Mouse (Mus musculus): ENCODE data around the gene Supt5. TPM values are rescaled to one million over a fixed set of nuclear protein-coding genes. Genes with fewer than 3 reads are reported as not detected.

Supt5 gene
- polyA plus RNA-seq, 1 experiment from 2014 or later, result 91.8 TPM

DNA sequence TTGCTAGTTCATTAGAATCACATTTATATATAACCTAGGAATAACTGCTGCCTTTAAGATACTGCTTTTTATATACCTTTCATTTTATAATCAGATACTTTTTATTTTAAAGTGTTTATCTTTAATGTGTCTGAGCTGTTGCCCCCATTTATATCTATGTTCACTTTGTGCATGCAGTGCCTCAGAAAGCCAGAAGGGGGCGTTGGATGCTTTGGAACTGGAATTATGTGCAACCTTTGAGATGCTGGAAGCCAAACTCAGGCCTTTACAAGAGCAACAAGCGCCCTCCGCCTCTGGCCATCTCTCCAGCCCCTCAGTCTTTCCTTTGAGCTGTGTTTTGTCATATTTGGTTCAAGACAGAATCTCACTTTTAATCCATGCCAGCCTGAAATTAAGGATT is 66.8 kb downstream of the Supt5 start:
- no peak overlapping the region for H3K4me2 ChIP-seq (ENCODE audit: low read depth, low read length)
- no peak overlapping the region for H3K27ac ChIP-seq (ENCODE audit: low read length)
- no peaks in the 10 kb centered on the region for H3K27me3 ChIP-seq (ENCODE audit: control insufficient read depth, insufficient read depth, low read depth, low read length)
- no peaks in the 10 kb centered on the region for H3K9me3 ChIP-seq (ENCODE audit: control insufficient read depth, low read length)
- no peak for ATAC-seq (ENCODE audit: low read depth)
- H3K4me3 ChIP-seq (ENCODE audit: low read length), result no peak overlapping the region
- WGBS, result 70% methylated on average over 3 of the region's 3 CpGs
- H3K9ac ChIP-seq (ENCODE audit: low read length), result no peak overlapping the region
- 0 out of 2 replicates have a peak, but pooled peaks cover 2% of the 10 kb centered on the region for H3K36me3 ChIP-seq (ENCODE audit: control insufficient read depth, insufficient read depth, low read length)
- peaks cover 10% of the 10 kb centered on the region for H3K4me1 ChIP-seq (replicated peaks; ENCODE audit: control insufficient read depth, insufficient read depth, low read length)

- Histone ChIP-seq H3K27ac (ENCODE audit: low read length) (no peak overlapping the region), H3K9me3 (ENCODE audit: control insufficient read depth, low read length) (no peaks in the 10 kb centered on the region), H3K27me3 (ENCODE audit: control insufficient read depth, insufficient read depth, low read depth, low read length) (no peaks in the 10 kb centered on the region), H3K4me2 (ENCODE audit: low read depth, low read length) (peak overlapping the region; percentile 81; the same call in 1 of the 2 replicates), H3K4me1 (replicated peaks; ENCODE audit: control insufficient read depth, insufficient read depth, low read length) (peaks cover 10% of the 10 kb centered on the region), H3K4me3 (ENCODE audit: low read length) (no peak overlapping the region), H3K36me3 (ENCODE audit: control insufficient read depth, insufficient read depth, low read length) (0 out of 2 replicates have a peak, but pooled peaks cover 2% of the 10 kb centered on the region), H3K9ac (ENCODE audit: low read length) (no peak overlapping the region)
- WGBS, result 91% methylated on average over 12 of the region's 12 CpGs
- ATAC-seq (ENCODE audit: low read depth), result no peak
These were observed 69.2 kb downstream of the Supt5 start for GRCm38 (mm10) chr7:28269355-28269754.

DNA sequence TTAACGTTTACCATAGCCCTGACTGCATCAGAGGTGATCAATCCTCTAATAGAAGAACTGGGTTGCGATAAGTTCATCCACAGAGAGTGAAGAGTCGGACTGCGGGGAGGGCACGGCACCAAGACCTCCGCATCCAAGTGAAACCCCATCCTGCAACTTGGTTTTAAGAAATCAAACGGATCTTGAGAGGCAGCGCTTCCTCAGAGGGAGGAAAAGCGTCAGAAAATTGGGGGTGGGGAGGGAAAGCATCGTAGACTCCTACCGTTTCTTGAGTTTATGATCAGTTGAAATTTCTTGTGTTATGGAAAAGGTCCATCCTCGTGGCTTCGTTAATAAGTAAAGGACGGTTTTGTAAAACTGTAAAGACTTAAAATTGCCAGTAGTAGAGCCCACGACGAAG is 70.0 kb downstream of the Supt5 start:
- Histone ChIP-seq H3K27me3 (ENCODE audit: control insufficient read depth, insufficient read depth, low read depth, low read length) (no peaks in the 10 kb centered on the region), H3K4me1 (replicated peaks; ENCODE audit: control insufficient read depth, insufficient read depth, low read length) (peaks cover 10% of the 10 kb centered on the region), H3K9ac (ENCODE audit: low read length) (peak overlapping the region; percentile 98), H3K4me3 (ENCODE audit: low read length) (peak overlapping the region; percentile 86), H3K9me3 (ENCODE audit: control insufficient read depth, low read length) (no peaks in the 10 kb centered on the region), H3K4me2 (ENCODE audit: low read depth, low read length) (peak overlapping the region; percentile 81), H3K36me3 (ENCODE audit: control insufficient read depth, insufficient read depth, low read length) (0 out of 2 replicates have a peak, but pooled peaks cover 2% of the 10 kb centered on the region), H3K27ac (ENCODE audit: low read length) (peak overlapping the region; percentile 68)
- 16% methylated on average over 16 of the region's 16 CpGs for WGBS
- no peak for ATAC-seq (ENCODE audit: low read depth)

DNA sequence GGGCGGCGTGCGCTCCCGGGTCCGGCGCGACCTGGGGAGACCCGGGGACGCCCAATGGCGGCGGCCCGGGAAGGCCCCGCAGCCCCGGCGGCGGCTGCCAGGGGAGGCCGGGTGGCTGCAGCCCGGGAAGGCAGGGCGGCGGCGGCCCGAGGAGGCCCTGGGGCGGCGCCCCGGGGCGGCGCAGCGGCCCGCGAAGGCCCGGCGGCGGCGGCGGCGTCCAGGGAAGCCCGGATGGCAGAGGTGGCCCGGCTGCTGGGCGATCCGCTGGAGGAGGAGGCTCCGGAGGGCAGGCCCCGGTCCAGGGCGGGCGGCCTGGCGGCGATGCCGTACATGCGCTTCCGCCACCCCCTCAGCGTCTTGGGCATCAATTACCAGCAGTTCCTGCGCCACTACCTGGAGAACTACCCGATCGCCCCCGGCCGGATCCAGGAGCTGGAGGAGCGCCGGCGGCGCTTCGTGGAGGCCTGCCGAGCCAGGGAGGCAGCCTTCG is 70.5 kb downstream of the Supt5 start:
- no peaks in the 10 kb centered on the region for H3K27me3 ChIP-seq (ENCODE audit: control insufficient read depth, insufficient read depth, low read depth, low read length)
- peaks cover 10% of the 10 kb centered on the region for H3K4me1 ChIP-seq (replicated peaks; ENCODE audit: control insufficient read depth, insufficient read depth, low read length)
- peak overlapping the region; percentile 86 for H3K4me3 ChIP-seq (ENCODE audit: low read length)
- H3K4me2 ChIP-seq (ENCODE audit: low read depth, low read length), result peak overlapping the region; percentile 81
- H3K9me3 ChIP-seq (ENCODE audit: control insufficient read depth, low read length), result no peaks in the 10 kb centered on the region
- under 1% methylated on average over 46 of the region's 62 CpGs for WGBS
- peak overlapping the region; percentile 98 for H3K9ac ChIP-seq (ENCODE audit: low read length)
- H3K27ac ChIP-seq (ENCODE audit: low read length), result peak overlapping the region; percentile 68
- peak; percentile 76 for ATAC-seq (ENCODE audit: low read depth)
- 0 out of 2 replicates have a peak, but pooled peaks cover 2% of the 10 kb centered on the region for H3K36me3 ChIP-seq (ENCODE audit: control insufficient read depth, insufficient read depth, low read length)

DNA sequence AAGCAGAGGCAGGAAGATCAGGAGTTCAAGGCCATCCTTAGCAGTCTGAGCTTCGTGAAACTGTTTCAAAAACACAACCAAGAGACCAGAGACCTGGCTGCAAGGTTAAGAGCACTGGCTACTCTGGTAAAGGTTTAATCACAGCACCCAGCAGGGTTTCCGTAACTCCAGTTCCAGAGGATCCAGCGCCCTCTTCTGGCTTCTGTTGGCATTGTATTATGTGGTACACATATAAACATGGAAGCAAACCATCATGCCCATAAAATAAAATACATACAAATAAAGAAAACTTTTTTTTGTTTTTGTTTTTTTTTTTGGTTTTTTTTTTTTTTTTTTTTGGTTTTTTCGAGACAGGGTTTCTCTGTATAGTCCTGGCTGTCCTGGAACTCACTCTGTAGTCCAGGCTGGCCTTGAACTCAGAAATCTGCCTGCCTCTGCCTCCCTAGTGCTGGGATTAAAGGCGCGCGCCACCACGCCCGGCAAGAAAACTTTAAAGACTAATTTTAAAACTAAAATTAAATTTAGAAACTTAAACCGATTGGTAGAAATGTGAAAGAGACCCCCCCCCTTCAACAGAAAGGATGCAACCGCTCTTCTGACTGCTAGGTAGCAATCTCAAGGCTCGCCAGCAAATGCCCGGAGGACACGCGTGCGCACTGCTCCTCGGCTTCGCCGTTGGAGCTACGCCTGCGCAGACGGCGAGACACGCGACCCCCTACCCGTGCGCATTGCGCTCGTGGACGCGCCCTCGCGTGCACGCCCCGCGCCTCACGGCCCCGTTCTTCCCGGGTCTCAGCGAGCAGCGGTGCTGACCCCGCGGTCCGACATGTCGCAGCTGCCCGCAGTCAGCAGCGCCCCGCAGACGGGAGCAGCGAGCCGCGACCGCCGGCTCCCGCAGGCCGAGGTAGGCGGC is 71.2 kb downstream of the Supt5 start, which contains the start of gene Eid2:
Eid2 (plus strand) TSS at position 753 of the 913 bp plus-strand sequence.
- H3K27ac ChIP-seq (ENCODE audit: low read length), result peak within 1 kb of the TSS; percentile 68

DNA sequence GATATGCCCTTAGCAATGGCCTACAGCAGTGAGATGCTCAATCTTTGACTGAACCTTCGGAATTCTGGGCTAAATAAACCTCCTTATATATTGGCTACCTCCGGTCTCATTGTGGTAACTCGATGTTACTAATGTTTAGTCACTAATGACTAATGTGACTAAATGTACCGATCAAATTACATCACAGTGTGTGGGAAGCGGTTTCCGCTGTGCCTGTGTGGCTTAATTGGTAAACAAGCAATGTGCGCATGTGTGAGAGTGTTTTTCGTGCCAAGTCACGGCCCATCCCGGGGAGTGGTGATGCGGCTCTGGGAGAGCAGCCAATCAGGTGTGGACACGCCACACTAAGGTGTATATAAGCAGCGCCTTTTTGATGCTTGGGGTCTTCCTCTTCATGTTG is 73.2 kb downstream of the Supt5 start:
- 88% methylated on average over 13 of the region's 13 CpGs for WGBS
- Histone ChIP-seq H3K9ac (ENCODE audit: low read length) (no peak overlapping the region), H3K4me1 (replicated peaks; ENCODE audit: control insufficient read depth, insufficient read depth, low read length) (peaks cover 10% of the 10 kb centered on the region), H3K9me3 (ENCODE audit: control insufficient read depth, low read length) (no peaks in the 10 kb centered on the region), H3K4me2 (ENCODE audit: low read depth, low read length) (no peak overlapping the region), H3K27ac (ENCODE audit: low read length) (no peak overlapping the region), H3K36me3 (ENCODE audit: control insufficient read depth, insufficient read depth, low read length) (no peaks in the 10 kb centered on the region), H3K27me3 (ENCODE audit: control insufficient read depth, insufficient read depth, low read depth, low read length) (no peaks in the 10 kb centered on the region), H3K4me3 (ENCODE audit: low read length) (no peak overlapping the region)
- ATAC-seq (ENCODE audit: low read depth), result no peak

More for the DNA sequence above, 71.2 kb downstream of the Supt5 start, which contains the start of gene Eid2:
- H3K4me3 ChIP-seq (ENCODE audit: low read length), result peak within 1 kb of the TSS; percentile 86
- peak within 1 kb of the TSS; percentile 81 for H3K4me2 ChIP-seq (ENCODE audit: low read depth, low read length)
- ATAC-seq (ENCODE audit: low read depth), result peak; percentile 93
- peak within 1 kb of the TSS; percentile 98 for H3K9ac ChIP-seq (ENCODE audit: low read length)
- H3K36me3 ChIP-seq (ENCODE audit: control insufficient read depth, insufficient read depth, low read length), result 0 out of 2 replicates have a peak, but pooled peaks cover 2% of the 10 kb centered on the region
- WGBS, result 6% methylated on average over 56 of the region's 57 CpGs
- H3K4me1 ChIP-seq (replicated peaks; ENCODE audit: control insufficient read depth, insufficient read depth, low read length), result peaks cover 10% of the 10 kb centered on the region
- no peaks in the 10 kb centered on the region for H3K27me3 ChIP-seq (ENCODE audit: control insufficient read depth, insufficient read depth, low read depth, low read length)
- no peaks in the 10 kb centered on the region for H3K9me3 ChIP-seq (ENCODE audit: control insufficient read depth, low read length)

Other genes starting within 250 kb of the Supt5 start
- gene 9530053A07Rik, start 209.3 kb downstream of the Supt5 start, polyA plus RNA-seq (2015; fragmentation: Nextera tagmentation; extraction: Ambion mirVana), result 0.06 TPM in 1 of 2 replicates, not detected in the other
- 69.3 and 84.5 TPM in 2 replicates for gene Fbl, start 169.0 kb downstream of the Supt5 start, polyA plus RNA-seq (2015; fragmentation: Nextera tagmentation; extraction: Ambion mirVana)
- gene Dyrk1b, start 159.3 kb downstream of the Supt5 start, polyA plus RNA-seq (2015; fragmentation: Nextera tagmentation; extraction: Ambion mirVana), result 12.3 TPM in 2 replicates
- 1.2 and 1.9 TPM in 2 replicates for gene Eid2, start 70.9 kb downstream of the Supt5 start, polyA plus RNA-seq (2015; fragmentation: Nextera tagmentation; extraction: Ambion mirVana)
- gene Eid2b, start 61.0 kb downstream of the Supt5 start, polyA plus RNA-seq (2015; fragmentation: Nextera tagmentation; extraction: Ambion mirVana), result 7.9 and 9.6 TPM in 2 replicates
- gene Selenov, start 47.6 kb downstream of the Supt5 start, polyA plus RNA-seq (2015; fragmentation: Nextera tagmentation; extraction: Ambion mirVana), result not detected in 2 replicates
- gene Dll3, start 36.5 kb downstream of the Supt5 start, polyA plus RNA-seq (2015; fragmentation: Nextera tagmentation; extraction: Ambion mirVana), result 0.20 and 0.43 TPM in 2 replicates
- gene Timm50, start 26.7 kb downstream of the Supt5 start, polyA plus RNA-seq (2015; fragmentation: Nextera tagmentation; extraction: Ambion mirVana), result 120 and 124 TPM in 2 replicates
- gene Rps16, start 11.9 kb upstream of the Supt5 start, polyA plus RNA-seq (2015; fragmentation: Nextera tagmentation; extraction: Ambion mirVana), result 981 and 1,007 TPM in 2 replicates
- gene Plekhg2, start 33.9 kb upstream of the Supt5 start, polyA plus RNA-seq (2015; fragmentation: Nextera tagmentation; extraction: Ambion mirVana), result 69.0 and 70.0 TPM in 2 replicates
- gene Zfp36, start 41.5 kb upstream of the Supt5 start, polyA plus RNA-seq (2015; fragmentation: Nextera tagmentation; extraction: Ambion mirVana), result 23.9 and 26.8 TPM in 2 replicates
- gene Med29, start 54.0 kb upstream of the Supt5 start, polyA plus RNA-seq (2015; fragmentation: Nextera tagmentation; extraction: Ambion mirVana), result 46.8 and 50.2 TPM in 2 replicates
- gene Paf1, start 54.2 kb upstream of the Supt5 start, polyA plus RNA-seq (2015; fragmentation: Nextera tagmentation; extraction: Ambion mirVana), result 87.6 and 89.7 TPM in 2 replicates
- 46.6 and 47.1 TPM in 2 replicates for gene Gmfg, start 98.7 kb upstream of the Supt5 start, polyA plus RNA-seq (2015; fragmentation: Nextera tagmentation; extraction: Ambion mirVana)
- 1.5 and 1.8 TPM in 2 replicates for gene Lrfn1, start 113.2 kb upstream of the Supt5 start, polyA plus RNA-seq (2015; fragmentation: Nextera tagmentation; extraction: Ambion mirVana)
- gene Ifnl2, start 171.7 kb upstream of the Supt5 start, polyA plus RNA-seq (2015; fragmentation: Nextera tagmentation; extraction: Ambion mirVana), result not detected in 2 replicates
- not detected in 2 replicates for gene Ifnl3, start 184.1 kb upstream of the Supt5 start, polyA plus RNA-seq (2015; fragmentation: Nextera tagmentation; extraction: Ambion mirVana)
- gene Sycn, start 202.1 kb upstream of the Supt5 start, polyA plus RNA-seq (2015; fragmentation: Nextera tagmentation; extraction: Ambion mirVana), result not detected in 2 replicates
- gene Nccrp1, start 208.5 kb upstream of the Supt5 start, polyA plus RNA-seq (2015; fragmentation: Nextera tagmentation; extraction: Ambion mirVana), result not detected in 2 replicates